Mouse (Mus musculus) layer of hippocampus, adult 2 months (tissue): ENCODE results near the gene Tbl1x. TPM values are rescaled to one million over a fixed set of nuclear protein-coding genes. Genes with fewer than 3 reads are reported as not detected.
"Not testable (repeated sequence)": the region's sequence is repeated elsewhere in the genome, so short reads cannot be mapped to it uniquely, and the experiment has no call there.

Experiments
- DNase-seq, 2 experiments: peaks; one replicate each; pipeline ENCODE4 v3.0.0; 2022; ENCODE audit warnings: low spot score in 2 of 2
- H3K27ac ChIP-seq: fragments of 200-600 bp; 2 replicates; pipeline ENCODE4 v1.8.1; 2022
- H3K4me3 ChIP-seq: fragments of 200-600 bp; 2 replicates; pipeline ENCODE4 v1.8.1; 2022; ENCODE audit warnings: mild to moderate bottlenecking
- CTCF ChIP-seq: fragments of 200-600 bp; conservative IDR thresholded peaks from 2 replicates; pipeline ENCODE4 v1.8.1; 2022; ENCODE audit warnings: antibody characterized with exemption, mild to moderate bottlenecking, moderate library complexity
- total RNA-seq, 2 experiments: library from RNA; stranded (reverse); gene quantifications; 2 replicates each; pipeline ENCODE4 v1.2.3; 2021

Gene Tbl1x
- total RNA-seq, 2 experiments from 2014 or later: 30.0 to 30.6 TPM

DNA sequence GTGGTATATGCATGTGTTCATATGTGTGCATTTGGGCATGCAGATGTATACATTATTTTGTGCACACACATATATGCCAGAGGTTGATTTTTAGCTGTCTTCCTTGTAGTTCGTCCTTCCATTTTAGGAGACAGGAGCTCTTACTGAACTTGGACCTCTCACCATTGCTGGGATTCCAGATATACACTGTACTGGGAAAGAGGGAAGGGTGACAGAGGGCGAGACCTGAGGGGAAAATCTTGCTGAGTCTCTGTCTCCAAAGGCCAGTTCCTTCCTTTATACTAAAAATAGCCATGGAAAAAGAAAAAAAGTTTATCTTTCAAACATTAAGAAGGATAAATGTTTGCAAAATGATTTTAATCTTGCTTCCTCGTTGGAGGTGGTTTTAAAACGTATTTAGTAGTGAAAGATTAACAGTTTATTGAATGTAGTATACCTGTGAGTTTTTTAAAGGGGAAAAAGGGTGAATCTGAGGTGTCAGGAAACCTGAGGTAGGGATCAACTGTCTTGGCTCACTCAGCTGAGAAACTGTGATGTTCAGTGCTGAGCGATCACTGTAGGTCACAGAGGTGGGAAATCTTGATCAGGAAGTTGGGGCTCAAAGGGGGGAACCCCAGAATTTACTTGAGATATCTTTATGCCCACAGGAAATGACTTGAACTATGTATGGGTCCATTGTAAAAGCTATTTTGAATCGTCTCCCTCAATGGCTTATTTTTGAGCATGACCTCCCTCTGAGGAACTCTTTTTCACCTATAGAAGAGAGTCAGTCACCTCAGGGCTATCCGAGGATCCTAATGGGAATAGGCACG, 6.7 kb downstream of the Tbl1x start:
- DNase-seq: no peak
- no peak overlapping the region for H3K4me3 ChIP-seq
- TF ChIP-seq CTCF: no peak
- H3K27ac ChIP-seq: no peak overlapping the region

DNA sequence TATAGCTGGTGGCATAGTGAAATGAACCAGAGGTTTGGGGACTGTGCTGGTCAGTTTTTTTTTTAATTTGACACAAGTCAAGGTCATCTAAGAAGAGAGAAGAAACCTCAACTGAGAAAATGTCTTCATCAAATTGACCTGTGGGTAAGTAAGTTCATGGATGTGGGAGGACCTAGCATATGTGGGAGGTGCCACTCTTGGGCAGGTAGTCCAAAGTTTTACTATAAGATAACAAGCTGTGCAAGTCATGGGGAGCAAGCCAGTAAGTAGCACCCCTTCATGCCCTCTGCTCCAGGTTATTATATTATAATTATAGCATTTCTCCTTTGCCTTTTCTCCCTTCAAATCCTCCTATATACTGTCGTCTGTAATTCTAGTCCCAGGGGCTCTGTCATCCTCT, 8.1 kb downstream of the Tbl1x start:
- no peak for TF ChIP-seq CTCF
- no peak for DNase-seq
- Histone ChIP-seq H3K4me3 (no peak overlapping the region), H3K27ac (no peak overlapping the region)

DNA sequence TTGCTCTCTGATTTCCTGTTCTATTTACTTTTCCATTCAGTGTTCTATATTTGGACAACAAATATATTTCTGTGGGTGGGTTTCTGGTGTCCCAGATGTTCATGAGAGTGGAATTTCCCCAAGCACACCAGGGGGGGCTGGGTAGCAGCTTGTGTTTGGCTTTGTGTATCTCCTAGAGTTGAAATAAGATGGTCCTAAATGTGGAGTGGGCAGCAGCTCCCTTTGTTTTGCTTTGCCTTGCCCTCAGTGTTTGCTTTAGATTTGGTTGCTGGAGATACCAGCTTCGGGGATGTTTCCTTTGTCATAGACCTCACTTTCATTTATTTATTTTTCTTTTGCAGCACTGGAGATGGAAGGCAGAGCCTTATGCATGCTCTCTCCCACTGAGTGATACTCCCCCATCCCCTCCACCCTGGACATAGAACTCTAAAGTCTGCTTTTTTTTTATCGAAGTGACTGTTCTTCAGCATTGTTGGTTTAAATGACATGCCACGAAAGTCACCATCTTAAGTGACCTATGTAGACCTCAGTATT, 12.1 kb downstream of the Tbl1x start:
- TF ChIP-seq CTCF: no peak
- H3K4me3 ChIP-seq: no peak overlapping the region
- no peak for DNase-seq
- H3K27ac ChIP-seq: no peak overlapping the region

GRCm38 (mm10) chrX:77525179-77525578, 14.4 kb downstream of the Tbl1x start:
- no peak for TF ChIP-seq CTCF
- no peak for DNase-seq
- Histone ChIP-seq H3K27ac (no peak overlapping the region), H3K4me3 (no peak overlapping the region)

GRCm38 (mm10) chrX:77528401-77528800, 17.6 kb downstream of the Tbl1x start:
- no peak for TF ChIP-seq CTCF
- no peak overlapping the region for H3K4me3 ChIP-seq
- no peak overlapping the region for H3K27ac ChIP-seq
- no peak for DNase-seq

DNA sequence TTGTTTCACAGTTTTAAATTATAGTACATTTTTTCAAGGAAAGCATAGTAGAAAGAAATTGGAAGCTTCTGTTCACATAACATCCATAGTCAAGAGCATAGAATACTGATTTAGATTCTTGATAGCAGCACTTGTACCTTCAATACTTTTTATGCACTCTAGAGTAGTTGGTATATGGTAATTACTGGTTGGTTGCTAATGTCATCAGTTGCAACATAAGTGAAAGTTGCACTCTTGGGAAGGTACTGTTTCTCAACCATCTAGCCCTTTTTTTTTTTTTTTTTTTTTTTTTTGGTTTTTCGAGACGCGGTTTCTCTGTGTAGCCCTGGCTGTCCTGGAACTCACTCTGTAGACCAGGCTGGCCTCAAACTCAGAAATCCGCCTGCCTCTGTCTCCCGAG, 20.2 kb downstream of the Tbl1x start:
- H3K27ac ChIP-seq: no peak overlapping the region
- DNase-seq: no peak
- no peak for TF ChIP-seq CTCF
- no peak overlapping the region for H3K4me3 ChIP-seq

- H3K4me3 ChIP-seq: no peak overlapping the region
- no peak for TF ChIP-seq CTCF
- DNase-seq: no peak
- no peak overlapping the region for H3K27ac ChIP-seq
These were observed 23.1 kb downstream of the Tbl1x start for GRCm38 (mm10) chrX:77533922-77534321.

GRCm38 (mm10) chrX:77539770-77540169, 29.0 kb downstream of the Tbl1x start:
- not testable (repeated sequence) for DNase-seq, H3K4me3 ChIP-seq, H3K27ac ChIP-seq

DNA sequence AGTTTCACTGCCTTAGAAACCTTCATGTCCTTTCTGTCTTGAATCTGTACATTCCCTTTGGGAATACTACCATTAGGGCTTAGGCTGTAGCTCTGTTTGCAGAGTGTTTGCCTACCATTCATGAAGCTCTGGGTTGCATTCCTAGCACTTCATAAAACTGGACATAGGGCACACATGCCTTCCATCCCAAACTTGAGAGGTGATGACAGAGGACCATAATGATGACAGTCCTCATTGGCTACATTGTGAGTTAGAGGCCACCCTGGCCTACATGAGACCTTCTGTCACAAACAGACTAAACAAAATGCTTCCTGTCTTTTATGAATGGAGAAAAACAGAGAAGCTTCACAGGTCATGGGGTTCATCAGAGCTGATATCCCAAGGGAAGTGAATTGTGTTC, 33.2 kb downstream of the Tbl1x start:
- no peak for DNase-seq
- no peak overlapping the region for H3K27ac ChIP-seq
- no peak for TF ChIP-seq CTCF
- H3K4me3 ChIP-seq: no peak overlapping the region

GRCm38 (mm10) chrX:77544550-77544949, 33.7 kb downstream of the Tbl1x start:
- no peak overlapping the region for H3K4me3 ChIP-seq
- no peak overlapping the region for H3K27ac ChIP-seq
- no peak for TF ChIP-seq CTCF
- no peak for DNase-seq

- no peak for DNase-seq
- TF ChIP-seq CTCF: no peak
- no peak overlapping the region for H3K27ac ChIP-seq
- H3K4me3 ChIP-seq: no peak overlapping the region
These were observed 34.7 kb downstream of the Tbl1x start for GRCm38 (mm10) chrX:77545362-77546078.

DNA sequence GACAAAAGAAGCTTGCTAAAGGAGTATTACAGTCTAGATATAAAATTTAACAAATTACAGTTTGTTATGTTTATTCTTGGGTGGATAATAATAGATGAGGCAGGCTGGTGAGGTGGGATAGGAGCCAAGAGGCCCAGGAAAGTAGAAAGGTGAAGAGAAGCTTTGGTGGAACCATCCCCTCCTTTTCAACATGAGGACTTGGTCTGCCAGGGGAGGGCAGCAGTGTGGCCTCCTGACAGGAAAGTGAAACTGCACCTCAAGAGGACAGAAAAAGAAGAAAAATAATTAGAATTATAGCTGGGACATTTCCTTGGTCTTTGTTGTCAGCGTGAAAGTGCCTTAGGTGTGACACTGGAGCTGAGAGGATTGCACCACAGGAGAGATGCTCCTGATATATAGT, 35.6 kb downstream of the Tbl1x start:
- TF ChIP-seq CTCF: peak; percentile 54
- DNase-seq: no peak

DNA sequence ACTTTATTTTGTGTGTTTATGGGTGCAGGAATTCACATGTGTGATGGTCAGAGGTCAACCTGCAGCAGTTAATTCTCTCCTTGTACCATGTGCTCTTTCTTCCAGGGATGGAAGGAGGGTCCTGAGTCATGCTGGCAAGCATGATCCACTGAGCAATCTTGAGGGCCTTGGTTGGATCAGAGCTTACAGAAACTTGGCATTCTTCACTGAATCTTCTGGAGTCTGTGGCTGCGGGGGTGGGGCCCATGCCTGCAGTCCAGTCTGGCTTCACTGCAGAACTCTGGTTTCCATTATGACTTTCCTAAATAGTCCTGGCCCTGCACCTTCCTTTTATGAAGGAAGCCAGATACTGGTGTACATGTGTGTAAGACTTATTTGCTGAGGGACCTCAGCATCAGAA, 38.1 kb downstream of the Tbl1x start:
- DNase-seq: no peak
- no peak for TF ChIP-seq CTCF
- Histone ChIP-seq H3K4me3 (no peak overlapping the region), H3K27ac (no peak overlapping the region)

More for the DNA sequence above, 35.6 kb downstream of the Tbl1x start:
- no peak overlapping the region for H3K4me3 ChIP-seq
- H3K27ac ChIP-seq: no peak overlapping the region
